Comparison of ENCODE assay signal across 16 mouse cellular contexts in genomic region chr5:118025880-118026279, GRCm38 (mm10). TPM values are rescaled to one million over a fixed set of nuclear protein-coding genes. Genes with fewer than 3 reads are reported as not detected.
DNase-seq lines count a peak whose midpoint lies in the region; ATAC-seq lines count a peak whose summit lies in the region.
"Had no signal": no experiment of that assay in that cellular context is flagged by ENCODE, and none has a peak within 500 bp of the region (broad histone marks: within the 10 kb centered on the region; RNA-seq: fewer than 3 reads in every experiment).

No protein-coding gene starts in this region.

- no peak for ATAC-seq in heart, embryonic 13.5 days (ENCODE audit: extremely low read depth, insufficient number of reproducible peaks, low FRiP score, low TSS enrichment)
- ATAC-seq in midbrain, embryonic 13.5 days: no peak
- no peak for ATAC-seq in midbrain, embryonic 14.5 days (ENCODE audit: low FRiP score, low TSS enrichment)
- 0 out of 2 replicates have a peak, but pooled peaks have one; percentile 12 for ATAC-seq in granulocyte monocyte progenitor cell, adult 5-6 weeks (replicated peaks; ENCODE audit: poor library complexity, severe bottlenecking)
- ATAC-seq: activated CD4-positive, CD25-positive, alpha-beta regulatory T cell, adult 4 months had no signal

- H3K27me3 ChIP-seq in heart, embryonic 13.5 days (replicated peaks): peaks cover 58% of the 10 kb centered on the region
- H3K27me3 ChIP-seq in midbrain, embryonic 13.5 days: peaks cover 58% of the 10 kb centered on the region
- H3K27me3 ChIP-seq in midbrain, embryonic 14.5 days (ENCODE audit: control insufficient read depth, insufficient read depth, low read length): peaks cover 50% of the 10 kb centered on the region

- no peaks in the 10 kb centered on the region for H3K36me3 ChIP-seq in heart, embryonic 13.5 days
- no peaks in the 10 kb centered on the region for H3K36me3 ChIP-seq in midbrain, embryonic 13.5 days
- no peaks in the 10 kb centered on the region for H3K36me3 ChIP-seq in midbrain, embryonic 14.5 days (ENCODE audit: control insufficient read depth, insufficient read depth, low read length)
- H3K36me3 ChIP-seq: liver, embryonic 13.5 days had no signal

- 10% methylated on average over 12 of the region's 12 CpGs for WGBS in heart, embryonic 13.5 days
- WGBS in midbrain, embryonic 13.5 days: 2% methylated on average over 12 of the region's 12 CpGs
- WGBS in midbrain, embryonic 14.5 days: 3% methylated on average over 12 of the region's 12 CpGs

- no peak overlapping the region for H3K4me3 ChIP-seq in heart, embryonic 13.5 days
- H3K4me3 ChIP-seq in midbrain, embryonic 13.5 days (replicated peaks): no peak overlapping the region
- no peak overlapping the region for H3K4me3 ChIP-seq in midbrain, embryonic 14.5 days (replicated peaks; ENCODE audit: low read depth, low read length)
- H3K4me3 ChIP-seq: liver, embryonic 13.5 days had no signal

- H3K4me2 ChIP-seq in heart, embryonic 13.5 days: peak overlapping the region; percentile 96
- H3K4me2 ChIP-seq in midbrain, embryonic 13.5 days (replicated peaks): peak overlapping the region; percentile 99; the same call in 1 of the 2 replicates
- H3K4me2 ChIP-seq in midbrain, embryonic 14.5 days (ENCODE audit: low read length): no peak overlapping the region
- H3K4me2 ChIP-seq: liver, embryonic 13.5 days had no signal

- H3K27ac ChIP-seq in heart, embryonic 13.5 days (replicated peaks): no peak overlapping the region
- H3K27ac ChIP-seq in midbrain, embryonic 13.5 days: no peak overlapping the region
- no peak overlapping the region for H3K27ac ChIP-seq in midbrain, embryonic 14.5 days (replicated peaks; ENCODE audit: low read depth, low read length)
- H3K27ac ChIP-seq: liver, embryonic 13.5 days; stomach, postnatal 0 days had no signal

- H3K9me3 ChIP-seq in heart, embryonic 13.5 days: no peaks in the 10 kb centered on the region
- H3K9me3 ChIP-seq in midbrain, embryonic 13.5 days: no peaks in the 10 kb centered on the region
- H3K9me3 ChIP-seq in midbrain, embryonic 14.5 days (ENCODE audit: control insufficient read depth, low read length): no peaks in the 10 kb centered on the region
- H3K9me3 ChIP-seq: liver, embryonic 13.5 days had no signal

- 0 out of 2 replicates have a peak overlapping the region, but pooled peaks have one; percentile 81 for H3K9ac ChIP-seq in heart, embryonic 13.5 days
- peak overlapping the region; percentile 8; the same call in 1 of the 2 replicates for H3K9ac ChIP-seq in midbrain, embryonic 13.5 days (replicated peaks)
- H3K9ac ChIP-seq in midbrain, embryonic 14.5 days (replicated peaks; ENCODE audit: low read length): no peak overlapping the region
- H3K9ac ChIP-seq: liver, embryonic 13.5 days had no signal

- peaks cover 38% of the 10 kb centered on the region for H3K4me1 ChIP-seq in heart, embryonic 13.5 days
- H3K4me1 ChIP-seq in midbrain, embryonic 13.5 days (replicated peaks): peaks cover 43% of the 10 kb centered on the region
- peaks cover 15% of the 10 kb centered on the region for H3K4me1 ChIP-seq in midbrain, embryonic 14.5 days (ENCODE audit: control insufficient read depth, insufficient read depth, low read length)

- intact Hi-C loops in heart, postnatal 14 days (cut with DNase I): loop anchor here (5.0 kb wide), 1 partner anchor 41 kb away; no protein-coding TSS in a partner anchor
- intact Hi-C loops in left cerebral cortex, postnatal 4 days (cut with DNase I): no loop called here

- no peak for DNase-seq in heart, postnatal 14 days
- DNase-seq in midbrain, embryonic 14.5 days: no peak
- no peak for DNase-seq in left cerebral cortex, postnatal 4 days
- DNase-seq in thymus, postnatal 4 days: no peak
- DNase-seq: cerebellum, postnatal 10 days; gastrocnemius, postnatal 14 days; kidney, adult 18-20 months; kidney, postnatal 25 days; layer of hippocampus, adult 9-11 months; liver, embryonic 13.5 days; right cerebral cortex, postnatal 14 days had no signal

RNA-seq across cellular contexts. Expression of gene Tesc, which starts 1.7 kb away (rescaled TPM):
- 17.8 and 20.3 TPM in 2 replicates for polyA plus RNA-seq in heart, embryonic 13.5 days (2015; fragmentation: Nextera tagmentation; extraction: Ambion mirVana)
- 100 to 1,000 TPM; 164 to 168 TPM for total RNA-seq in heart, postnatal 14 days (2021)
- polyA plus RNA-seq in midbrain, embryonic 13.5 days (2015; fragmentation: Nextera tagmentation; extraction: Ambion mirVana): 2.9 TPM in 2 replicates
- 4.4 and 4.9 TPM in 2 replicates for polyA plus RNA-seq in midbrain, embryonic 14.5 days (2014; fragmentation: Nextera tagmentation; extraction: Ambion mirVana)
- total RNA-seq in granulocyte monocyte progenitor cell, adult 5-6 weeks (2014; fragmentation: Nextera tagmentation): 8.5 TPM in 1 of 2 replicates, not detected in the other
- 0.56 and 0.82 TPM in 2 replicates for total RNA-seq in granulocyte monocyte progenitor cell, adult 5-6 weeks (2017)
- total RNA-seq in left cerebral cortex, postnatal 4 days (2021): 1 to 10 TPM; 3.7 to 5.4 TPM

RNA-seq across cellular contexts. Expression of gene Fbxo21, which starts 49.4 kb away (rescaled TPM):
- polyA plus RNA-seq in heart, embryonic 13.5 days (2015; fragmentation: Nextera tagmentation; extraction: Ambion mirVana): 51.0 and 53.0 TPM in 2 replicates
- 10 to 100 TPM; 40.4 to 41.3 TPM for total RNA-seq in heart, postnatal 14 days (2021)
- 152 and 154 TPM in 2 replicates for polyA plus RNA-seq in midbrain, embryonic 13.5 days (2015; fragmentation: Nextera tagmentation; extraction: Ambion mirVana)
- polyA plus RNA-seq in midbrain, embryonic 14.5 days (2014; fragmentation: Nextera tagmentation; extraction: Ambion mirVana): 128 and 163 TPM in 2 replicates
- 12.2 and 13.8 TPM in 2 replicates for total RNA-seq in granulocyte monocyte progenitor cell, adult 5-6 weeks (2014; fragmentation: Nextera tagmentation)
- 14.0 and 19.5 TPM in 2 replicates for total RNA-seq in granulocyte monocyte progenitor cell, adult 5-6 weeks (2017)
- 100 to 1,000 TPM; 146 to 169 TPM for total RNA-seq in left cerebral cortex, postnatal 4 days (2021)

Comparison
In these comparisons a context has a peak if more than half of its experiments do, and no peak if none do; other contexts are left out.
1. RNA of gene Tesc, which starts 1.7 kb away (total RNA-seq): 164 to 168 TPM in heart, postnatal 14 days; 0.56 to 8.5 TPM in granulocyte monocyte progenitor cell, adult 5-6 weeks and 3.7 to 5.4 TPM in left cerebral cortex, postnatal 4 days; every median in the first group is over 10 times any median in the second.